Mouse (Mus musculus) CH12.LX (cell line): ENCODE data around the gene Phf13. TPM values are rescaled to one million over a fixed set of nuclear protein-coding genes. Genes with fewer than 3 reads are reported as not detected.

Source experiments
- DNase-seq: peaks from one replicate; pipeline ENCODE4 v3.0.0-alpha.2; 2013; ENCODE audit errors: extremely low read depth
- H3K27ac ChIP-seq: 2 replicates; pipeline ENCODE4 v1.5.1; 2012; ENCODE audit warnings: low read depth, mild to moderate bottlenecking, control low read depth, moderate library complexity; ENCODE audit not compliant: insufficient read depth
- H3K27me3 ChIP-seq: replicated peaks from 2 replicates; pipeline ENCODE3; 2012; ENCODE audit warnings: inconsistent platforms
- H3K36me3 ChIP-seq, 2 experiments: replicated peaks in 1 of 2; 2 replicates each; pipeline versions ENCODE3 to v1.6.1; 2012; ENCODE audit warnings: inconsistent platforms in 1 of 2, low read length in 1 of 2, mild to moderate bottlenecking in 1 of 2, mixed read lengths in 1 of 2, moderate library complexity in 1 of 2; ENCODE audit not compliant: control insufficient read depth in 1 of 2, insufficient read depth in 1 of 2
- H3K4me1 ChIP-seq, 2 experiments: 2 replicates each; pipeline ENCODE4 v1.6.1; 2012; ENCODE audit warnings: inconsistent platforms in 1 of 2, moderate library complexity in 1 of 2; ENCODE audit not compliant: insufficient read depth in 2 of 2, control insufficient read depth in 1 of 2
- H3K4me2 ChIP-seq: 2 replicates; pipeline ENCODE4 v1.6.1; 2012; ENCODE audit warnings: low read depth, mild to moderate bottlenecking, control low read depth; ENCODE audit not compliant: poor library complexity, insufficient read depth, severe bottlenecking
- H3K4me3 ChIP-seq, 3 experiments: fragments of 150-350 bp in 1 of 3; sonication (generic) in 1 of 3; replicated peaks in 1 of 3; 2 replicates each; pipeline versions ENCODE3 to v1.5.1; 2011 to 2012; ENCODE audit warnings: low read depth in 2 of 3, low read length in 2 of 3, mild to moderate bottlenecking in 2 of 3, moderate library complexity in 2 of 3, control low read depth in 1 of 3, improper control_type of control experiment in 1 of 3, inconsistent platforms in 1 of 3, mixed read lengths in 1 of 3; ENCODE audit not compliant: poor library complexity in 1 of 3
- H3K79me2 ChIP-seq: replicated peaks from 2 replicates; pipeline ENCODE4 v1.6.1; 2012; ENCODE audit warnings: mild to moderate bottlenecking, moderate library complexity; ENCODE audit not compliant: control insufficient read depth, poor library complexity, insufficient read depth, severe bottlenecking; ENCODE audit errors: extremely low read depth
- H3K9ac ChIP-seq: 2 replicates; pipeline ENCODE4 v1.6.1; 2012; ENCODE audit warnings: low read depth, mild to moderate bottlenecking, control low read depth, moderate library complexity; ENCODE audit not compliant: insufficient read depth
- H3K9me3 ChIP-seq: replicated peaks from 2 replicates; pipeline ENCODE3; 2012; ENCODE audit warnings: low read length, inconsistent platforms, mixed read lengths
- BHLHE40 ChIP-seq: IDR thresholded peaks from 2 replicates; pipeline ENCODE4 v1.6.1; 2011; ENCODE audit warnings: mild to moderate bottlenecking, low read depth, low read length, improper control_type of control experiment
- CTCF ChIP-seq, 2 experiments: IDR thresholded peaks in 1 of 2; conservative IDR thresholded peaks in 1 of 2; 2 replicates each; pipeline ENCODE4 v1.5.1; 2011 to 2012; ENCODE audit warnings: low read depth in 2 of 2, low read length in 2 of 2, improper control_type of control experiment in 1 of 2, inconsistent platforms in 1 of 2, mild to moderate bottlenecking in 1 of 2, moderate library complexity in 1 of 2
- ELF1 ChIP-seq: IDR thresholded peaks from 2 replicates; pipeline ENCODE4 v1.6.1; 2014; ENCODE audit warnings: low read depth, mild to moderate bottlenecking, inconsistent platforms, low read length, improper control_type of control experiment
- EP300 ChIP-seq: IDR thresholded peaks from 2 replicates; pipeline ENCODE4 v1.6.1; 2011; ENCODE audit warnings: low read length, improper control_type of control experiment
- ETS1 ChIP-seq: conservative IDR thresholded peaks from 2 replicates; pipeline ENCODE4 v1.6.1; 2012; ENCODE audit warnings: low read depth, mild to moderate bottlenecking, inconsistent platforms, low read length, improper control_type of control experiment, moderate library complexity
- HCFC1 ChIP-seq: IDR thresholded peaks from 2 replicates; pipeline ENCODE4 v1.6.1; 2012; ENCODE audit warnings: low read depth, mild to moderate bottlenecking, inconsistent platforms, low read length, improper control_type of control experiment
- IRF4 ChIP-seq: IDR thresholded peaks from 2 replicates; pipeline ENCODE4 v1.6.1; 2014; ENCODE audit warnings: low read depth, mild to moderate bottlenecking, inconsistent platforms, low read length, improper control_type of control experiment
- JUN ChIP-seq: IDR thresholded peaks from 2 replicates; pipeline ENCODE4 v1.6.1; 2011; ENCODE audit warnings: low read depth, mild to moderate bottlenecking, low read length, improper control_type of control experiment, moderate library complexity; ENCODE audit not compliant: insufficient read depth
- JUND ChIP-seq: conservative IDR thresholded peaks from 2 replicates; pipeline ENCODE4 v1.6.1; 2011; ENCODE audit warnings: low read depth, low read length, improper control_type of control experiment
- KAT2A ChIP-seq: IDR thresholded peaks from 2 replicates; pipeline ENCODE4 v1.6.1; 2012; ENCODE audit warnings: low read length, improper control_type of control experiment, inconsistent platforms; ENCODE audit not compliant: insufficient replicate concordance
- MAFK ChIP-seq: IDR thresholded peaks from 2 replicates; pipeline ENCODE4 v1.6.1; 2011; ENCODE audit warnings: low read length, improper control_type of control experiment; ENCODE audit not compliant: insufficient replicate concordance
- MAX ChIP-seq: IDR thresholded peaks from 2 replicates; pipeline ENCODE4 v1.6.1; 2011; ENCODE audit warnings: low read length, improper control_type of control experiment
- MAZ ChIP-seq: IDR thresholded peaks from 2 replicates; pipeline ENCODE4 v1.6.1; 2012; ENCODE audit warnings: low read depth, mild to moderate bottlenecking, inconsistent platforms, low read length, improper control_type of control experiment, moderate library complexity
- MEF2A ChIP-seq: IDR thresholded peaks from 2 replicates; pipeline ENCODE4 v1.6.1; 2014; ENCODE audit warnings: low read depth, mild to moderate bottlenecking, inconsistent platforms, low read length, improper control_type of control experiment, borderline replicate concordance
- MXI1 ChIP-seq: IDR thresholded peaks from 2 replicates; pipeline ENCODE4 v1.6.1; 2011; ENCODE audit warnings: mild to moderate bottlenecking, low read depth, low read length, improper control_type of control experiment
- NELFE ChIP-seq: IDR thresholded peaks from 2 replicates; pipeline ENCODE4 v1.6.1; 2011; ENCODE audit warnings: low read depth, low read length, improper control_type of control experiment
- NRF1 ChIP-seq: IDR thresholded peaks from 2 replicates; pipeline ENCODE4 v1.6.1; 2014; ENCODE audit warnings: low read depth, mild to moderate bottlenecking, inconsistent platforms, low read length, improper control_type of control experiment, moderate library complexity
- PAX5 ChIP-seq: IDR thresholded peaks from 2 replicates; pipeline ENCODE4 v1.6.1; 2012; ENCODE audit warnings: low read length, inconsistent platforms, mixed read lengths
- POLR2A ChIP-seq: IDR thresholded peaks from 2 replicates; pipeline ENCODE4 v1.6.1; 2011; ENCODE audit warnings: low read depth, mild to moderate bottlenecking, improper control_type of control experiment, low read length
- POLR2AphosphoS2 ChIP-seq: IDR thresholded peaks from 2 replicates; pipeline ENCODE4 v1.6.1; 2011; ENCODE audit warnings: low read depth, low read length, improper control_type of control experiment
- RAD21 ChIP-seq: IDR thresholded peaks from 2 replicates; pipeline ENCODE4 v1.6.1; 2011; ENCODE audit warnings: low read depth, mild to moderate bottlenecking, low read length, improper control_type of control experiment, moderate library complexity
- RCOR1 ChIP-seq: conservative IDR thresholded peaks from 2 replicates; pipeline ENCODE4 v1.6.1; 2012; ENCODE audit warnings: low read depth, mild to moderate bottlenecking, inconsistent platforms, low read length, improper control_type of control experiment
- SIN3A ChIP-seq: IDR thresholded peaks from 2 replicates; pipeline ENCODE4 v1.6.1; 2012; ENCODE audit warnings: low read length, improper control_type of control experiment, inconsistent platforms
- SMC3 ChIP-seq: IDR thresholded peaks from 2 replicates; pipeline ENCODE4 v1.6.1; 2011; ENCODE audit warnings: low read depth, low read length, improper control_type of control experiment
- TBP ChIP-seq: conservative IDR thresholded peaks from 2 replicates; pipeline ENCODE4 v1.6.1; 2011; ENCODE audit warnings: low read depth, low read length, improper control_type of control experiment
- TCF12 ChIP-seq: IDR thresholded peaks from 2 replicates; pipeline ENCODE4 v1.6.1; 2014; ENCODE audit warnings: low read depth, mild to moderate bottlenecking, inconsistent platforms, low read length, improper control_type of control experiment
- UBTF ChIP-seq: IDR thresholded peaks from 2 replicates; pipeline ENCODE4 v1.6.1; 2012; ENCODE audit warnings: low read depth, mild to moderate bottlenecking, inconsistent platforms, low read length, improper control_type of control experiment, moderate library complexity
- USF1 ChIP-seq: IDR thresholded peaks from 2 replicates; pipeline ENCODE4 v1.6.1; 2014; ENCODE audit warnings: low read depth, mild to moderate bottlenecking, inconsistent platforms, low read length, improper control_type of control experiment
- USF2 ChIP-seq: conservative IDR thresholded peaks from 2 replicates; pipeline ENCODE4 v1.6.1; 2011; ENCODE audit warnings: low read depth, low read length, improper control_type of control experiment
- ZC3H11A ChIP-seq: IDR thresholded peaks from 2 replicates; pipeline ENCODE4 v1.6.1; 2012; ENCODE audit warnings: low read depth, mild to moderate bottlenecking, inconsistent platforms, low read length, improper control_type of control experiment
- ZMIZ1 ChIP-seq: IDR thresholded peaks from 2 replicates; pipeline ENCODE4 v1.6.1; 2012; ENCODE audit warnings: low read depth, mild to moderate bottlenecking, inconsistent platforms, low read length, improper control_type of control experiment
- ZNF384 ChIP-seq: IDR thresholded peaks from 2 replicates; pipeline ENCODE4 v1.6.1; 2012; ENCODE audit warnings: low read depth, low read length, improper control_type of control experiment, inconsistent platforms
- dilution Hi-C: fragments of 300-500 bp; cut with MboI; formaldehyde crosslinking; loops from 2 replicates; pipeline ENCODE4 v1.14.3; 2020; ENCODE audit warnings: low sequenced_read_pairs; ENCODE audit not compliant: extremely low pct_unique_long_range_greater_than_20kb, extremely low pct_ligation_motif_present
- in situ Hi-C: fragments of 300-500 bp; cut with MboI; formaldehyde crosslinking; loops from 3 replicates; pipeline ENCODE4 v1.14.3; 2019; ENCODE audit warnings: low sequenced_read_pairs, low pct_ligation_motif_present, low pct_unique_long_range_greater_than_20kb, mixed read lengths
- polyA plus RNA-seq: library from polyadenylated mRNA; unstranded; fragments of >175 nt; gene quantifications from 2 replicates; pipeline ENCODE4 v1.2.1, GENCODE M21; 2012; ENCODE audit warnings: low read depth; ENCODE audit not compliant: insufficient read length
- total RNA-seq, 2 experiments: library from RNA; depleted of rRNA; stranded (reverse); fragments of 300-350 nt in 1 of 2; fragments of >200 nt in 1 of 2; gene quantifications; 2 replicates each; pipeline ENCODE4 v1.2.3; 2012 to 2014

Gene Phf13
- total and polyA plus RNA-seq, 3 experiments: 1.9 to 5.0 (median 4.9) TPM

- in situ Hi-C loops: no loop called here
- peaks cover 12 to 36% of the 10 kb centered on the region in 2 experiments for H3K4me1 ChIP-seq
Observed at GRCm38 (mm10) chr4:152008622-152009075, 12.6 kb upstream of the Phf13 start, which contains the start of gene Klhl21. Gene Klhl21 (plus strand): TSS chr4:152008803.

GRCm38 (mm10) chr4:152008148-152008500 lies 12.1 kb upstream of the Phf13 start:
- DNase-seq: no peak
- peak overlapping the region; percentile 72 for H3K4me2 ChIP-seq
- dilution Hi-C loops: no loop called here
- H3K9ac ChIP-seq: peak overlapping the region; percentile 10; the same call in 1 of the 2 replicates
- no peak overlapping the region for H3K27ac ChIP-seq
- H3K79me2 ChIP-seq: peaks cover 2% of the 10 kb centered on the region; the same call in 1 of the 2 replicates
- TF ChIP-seq JUND: no peak
- TF ChIP-seq BHLHE40: no peak
- TF ChIP-seq JUN: no peak
- TF ChIP-seq POLR2AphosphoS2: no peak
- no peak for TF ChIP-seq ELF1
- TF ChIP-seq NRF1: no peak
- no peak for TF ChIP-seq ZC3H11A
- no peak for TF ChIP-seq MAZ
- no peak for TF ChIP-seq USF1
- no peak for TF ChIP-seq ETS1
- no peak for TF ChIP-seq POLR2A
- no peak for TF ChIP-seq ZMIZ1
- no peak for TF ChIP-seq ZNF384
- no peak for TF ChIP-seq RAD21
- no peak for TF ChIP-seq MXI1
- no peak for TF ChIP-seq MAFK
- no peak for TF ChIP-seq RCOR1
- TF ChIP-seq USF2: no peak
- TF ChIP-seq SIN3A: no peak
- peaks cover 12 to 36% of the 10 kb centered on the region in 2 experiments for H3K4me1 ChIP-seq
- no peaks in the 10 kb centered on the region for H3K9me3 ChIP-seq
- in situ Hi-C loops: no loop called here
- peaks cover 18% of the 10 kb centered on the region for H3K27me3 ChIP-seq
- H3K4me3 ChIP-seq: peak overlapping the region; percentile 68 to 92 (median 86)
- peaks cover 9 to 16% of the 10 kb centered on the region in 2 experiments for H3K36me3 ChIP-seq

More at GRCm38 (mm10) chr4:152008622-152009075, 12.6 kb upstream of the Phf13 start, which contains the start of gene Klhl21:
- dilution Hi-C loops: no loop called here
- H3K27me3 ChIP-seq: peaks cover 18% of the 10 kb centered on the region
- peak within 1 kb of the TSS; percentile 68 to 92 (median 86) for H3K4me3 ChIP-seq
- H3K27ac ChIP-seq: peak within 1 kb of the TSS; percentile 19; the same call in 1 of the 2 replicates
- H3K9me3 ChIP-seq: no peaks in the 10 kb centered on the region
- H3K9ac ChIP-seq: peak within 1 kb of the TSS; percentile 47
- peak; percentile 97 for TF ChIP-seq POLR2A
- no peak for TF ChIP-seq JUND
- peak; percentile 39; the same call in 1 of the 2 replicates for TF ChIP-seq IRF4
- TF ChIP-seq MAZ: peak; percentile 86; the same call in 1 of the 2 replicates
- peak; percentile 91 for TF ChIP-seq TBP
- TF ChIP-seq HCFC1: peak; percentile 60; the same call in 1 of the 2 replicates
- TF ChIP-seq CTCF (conservative IDR thresholded peaks at IDR 0.05 in 1 of 2, IDR thresholded peaks at IDR 0.05 in 1 of 2; ENCODE audit: low read depth in 2 of 2, low read length in 2 of 2): no peak
- TF ChIP-seq MAX: 0 out of 2 replicates have a peak, but pooled peaks have one; percentile 19
- TF ChIP-seq UBTF: no peak
- TF ChIP-seq RCOR1: no peak; the same call in 1 of the 2 replicates
- TF ChIP-seq BHLHE40: no peak; the same call in 1 of the 2 replicates
- no peak for TF ChIP-seq RAD21
- no peak for TF ChIP-seq MXI1
- TF ChIP-seq USF2: no peak
- TF ChIP-seq ZNF384: no peak
- TF ChIP-seq SMC3: no peak
- peak; percentile 97 for TF ChIP-seq ZMIZ1
- TF ChIP-seq TCF12: peak; percentile 84
- peak; percentile 75; the same call in 1 of the 2 replicates for TF ChIP-seq POLR2AphosphoS2
- TF ChIP-seq NELFE: peak; percentile 96
- no peak for TF ChIP-seq PAX5
- peak; percentile 88 for TF ChIP-seq SIN3A
- TF ChIP-seq ETS1: peak; percentile 49; the same call in 1 of the 2 replicates
- TF ChIP-seq EP300: peak; percentile 16; the same call in 1 of the 2 replicates
- peak; percentile 68 for TF ChIP-seq MEF2A
- no peak for TF ChIP-seq KAT2A
- peak; percentile 71 for TF ChIP-seq ELF1
- H3K36me3 ChIP-seq: peaks cover 9 to 21% of the 10 kb centered on the region in 2 experiments
- H3K4me2 ChIP-seq: peak within 1 kb of the TSS; percentile 86
- H3K79me2 ChIP-seq: peaks cover 2% of the 10 kb centered on the region; the same call in 1 of the 2 replicates
- peak; percentile 93 for DNase-seq
